Mouse (Mus musculus) gastrocnemius, adult 8-10 months (tissue): ENCODE data around the gene Gm11564. TPM values are rescaled to one million over a fixed set of nuclear protein-coding genes. Genes with fewer than 3 reads are reported as not detected.
"Not testable (repeated sequence)": the region's sequence is repeated elsewhere in the genome, so short reads cannot be mapped to it uniquely, and the experiment has no call there.

ENCODE experiments used
- DNase-seq, 2 experiments: peaks; one replicate each; pipeline ENCODE4 v3.0.0; 2022; ENCODE audit warnings: low spot score in 2 of 2
- total RNA-seq, 4 experiments: library from RNA; stranded (reverse); gene quantifications; 2 replicates each; pipeline ENCODE4 v1.2.4; 2022

The Gm11564 gene
- not detected for total RNA-seq

- DNase-seq = not testable (repeated sequence)
These were observed at the start of gene Gm11564 for GRCm38 (mm10) chr11:99815566-99815965. Gm11564 (minus strand) TSS chr11:99815666.

- not testable (repeated sequence) for DNase-seq
These were observed 48.7 kb upstream of the Gm11564 start, which contains the start of gene Gm11559 for GRCm38 (mm10) chr11:99864176-99864575. Gm11559 (plus strand) TSS chr11:99864476.

DNA sequence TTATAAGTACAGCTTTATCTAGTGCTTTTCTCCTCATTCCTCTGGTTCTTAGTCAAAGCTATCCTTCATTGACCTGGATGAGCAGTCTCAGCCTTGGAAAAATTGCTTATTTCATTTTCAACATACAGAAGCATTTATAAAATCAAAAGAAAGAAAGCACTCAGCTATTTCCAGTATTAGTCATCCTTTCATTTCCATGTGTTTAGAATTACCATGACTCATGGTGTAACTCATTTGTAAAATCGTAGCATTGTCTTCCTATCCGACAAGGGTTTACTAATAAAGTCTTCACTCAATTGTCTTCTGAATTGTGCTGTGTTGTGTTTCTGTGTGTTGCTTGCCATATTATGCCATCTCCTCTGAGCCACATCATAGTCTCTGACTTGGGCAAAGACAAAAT, 43.3 kb upstream of the Gm11564 start:
- no peak for DNase-seq

DNA sequence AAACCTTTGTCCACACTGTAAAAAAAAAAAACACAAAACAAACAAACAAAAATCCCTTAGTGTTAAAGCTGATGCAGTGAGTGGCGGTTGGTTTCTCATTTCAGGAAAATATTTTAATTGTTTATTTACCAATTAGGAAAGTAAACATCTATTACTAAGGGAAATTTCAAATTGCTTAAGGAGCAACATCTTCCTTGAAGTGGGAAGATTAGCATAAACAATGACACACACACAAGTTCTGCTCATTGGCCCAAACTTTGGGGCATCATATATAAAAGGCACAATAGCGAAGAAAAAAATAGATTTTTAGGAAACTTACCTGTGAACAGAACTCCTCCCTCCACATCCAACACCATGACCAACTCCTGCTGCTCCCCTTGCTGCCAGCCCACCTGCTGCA, 42.2 kb upstream of the Gm11564 start, which contains the start of gene Gm11568:
Gene Gm11568 (plus strand): TSS at position 301 of the 400 bp plus-strand sequence.
- DNase-seq = no peak

GRCm38 (mm10) chr11:99854121-99854520, 38.7 kb upstream of the Gm11564 start:
- DNase-seq = no peak

GRCm38 (mm10) chr11:99851508-99851907, 36.0 kb upstream of the Gm11564 start, which contains the start of gene Krtap4-16:
Krtap4-16 (minus strand) TSS chr11:99851608.
- no peak for DNase-seq

DNA sequence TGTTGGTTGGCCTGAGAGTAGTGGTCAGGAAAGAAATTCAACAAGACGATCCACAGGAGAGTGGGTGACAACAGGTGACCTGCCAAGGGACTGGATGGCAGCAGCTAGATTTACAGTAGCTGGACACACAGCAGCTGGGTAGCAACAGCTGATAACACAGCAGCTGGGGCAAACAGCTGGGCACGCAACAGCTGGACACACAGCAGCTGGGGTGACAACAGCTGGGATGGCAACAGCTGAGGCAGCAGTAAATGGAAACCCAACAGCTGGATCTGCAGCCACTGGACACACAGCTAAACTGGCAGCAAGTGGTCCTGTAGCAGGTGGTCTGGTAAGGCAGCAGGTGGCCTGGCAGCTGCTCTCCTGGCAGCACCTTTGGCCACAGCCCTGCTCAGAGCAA, 31.3 kb upstream of the Gm11564 start:
- no peak for DNase-seq

- DNase-seq = no peak
These were observed 26.7 kb upstream of the Gm11564 start for GRCm38 (mm10) chr11:99842185-99842584.

GRCm38 (mm10) chr11:99837966-99838365, 22.5 kb upstream of the Gm11564 start, which contains the start of gene 2300003K06Rik:
2300003K06Rik (minus strand) TSS chr11:99838066.
- no peak for DNase-seq

DNA sequence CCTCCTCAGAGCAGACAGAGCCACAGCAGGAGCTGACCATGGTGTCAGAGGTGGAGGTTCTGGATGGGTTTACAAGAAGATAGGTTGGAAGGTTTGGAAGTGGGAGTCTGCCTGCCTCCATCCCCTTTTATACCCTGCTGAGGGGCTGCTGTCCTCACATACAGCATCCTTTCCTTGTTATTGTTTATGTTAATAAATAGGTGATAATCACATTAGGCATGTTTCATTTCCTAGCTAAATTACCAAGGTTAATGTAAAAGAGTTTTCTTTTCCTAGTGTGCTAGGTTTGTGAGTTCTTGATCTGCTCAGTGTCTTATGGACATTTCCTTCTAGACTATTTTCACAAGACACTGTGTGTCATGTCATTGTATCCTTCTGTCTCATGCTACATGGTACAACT, 5.7 kb downstream of the Gm11564 start, which contains the start of gene Krtap4-13:
Gene Krtap4-13 (minus strand): TSS at position 101 of the 400 bp plus-strand sequence.
- DNase-seq = not testable (repeated sequence)

GRCm38 (mm10) chr11:99804346-99804745, 11.1 kb downstream of the Gm11564 start, which contains the start of gene Gm11554:
Gm11554 (minus strand) TSS chr11:99804446.
- DNase-seq = not testable (repeated sequence)

GRCm38 (mm10) chr11:99798832-99799231, 16.6 kb downstream of the Gm11564 start, which contains the start of gene Gm11569:
Gm11569 (minus strand) TSS chr11:99798932.
- DNase-seq = not testable (repeated sequence)

DNA sequence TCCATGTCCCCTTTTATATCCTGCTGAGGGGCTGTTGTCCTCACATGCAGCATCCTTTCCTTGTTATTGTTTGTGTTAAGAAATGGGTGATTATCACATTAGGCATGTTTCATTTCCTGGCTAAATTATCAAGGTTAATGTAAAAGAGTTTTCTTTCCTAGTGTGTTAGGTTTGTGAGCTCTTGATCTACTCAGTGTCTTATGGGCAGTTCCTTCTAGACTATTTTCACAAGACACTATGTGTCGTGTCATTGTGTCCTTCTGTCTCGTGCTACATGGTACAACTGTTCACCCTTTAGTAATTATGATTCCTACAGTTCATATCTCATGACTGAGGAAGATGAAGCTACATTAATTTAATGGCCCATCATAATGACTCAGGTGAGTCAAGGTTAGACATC, 22.1 kb downstream of the Gm11564 start, which contains the start of gene Gm11596:
Gene Gm11596 (minus strand): TSS at position 101 of the 400 bp plus-strand sequence.
- DNase-seq = no peak

DNA sequence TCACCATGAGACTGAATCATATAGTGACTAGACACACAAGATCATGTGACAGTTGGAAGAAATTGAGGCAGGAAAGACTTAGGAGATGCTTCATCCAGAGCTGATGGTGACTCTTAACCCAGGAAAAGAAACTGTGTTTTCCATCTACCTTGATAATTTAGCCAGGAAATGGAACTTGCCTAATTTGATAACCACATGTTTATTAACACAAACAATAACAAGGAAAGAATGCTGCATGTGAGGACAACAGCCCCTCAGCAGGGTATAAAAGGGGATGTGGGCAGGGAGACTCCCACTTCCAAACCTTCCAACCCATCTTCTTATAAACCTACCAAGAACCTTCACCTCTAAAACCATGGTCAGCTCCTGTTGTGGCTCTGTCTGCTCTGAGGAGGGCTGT, 30.6 kb downstream of the Gm11564 start, which contains the start of gene Krtap4-9:
Gene Krtap4-9 (plus strand): TSS at position 301 of the 400 bp plus-strand sequence.
- DNase-seq = not testable (repeated sequence)

- DNase-seq = no peak
These were observed 34.9 kb downstream of the Gm11564 start, which contains the start of gene Krtap4-8 for GRCm38 (mm10) chr11:99780604-99781003. Krtap4-8 (minus strand) TSS chr11:99780704.

DNA sequence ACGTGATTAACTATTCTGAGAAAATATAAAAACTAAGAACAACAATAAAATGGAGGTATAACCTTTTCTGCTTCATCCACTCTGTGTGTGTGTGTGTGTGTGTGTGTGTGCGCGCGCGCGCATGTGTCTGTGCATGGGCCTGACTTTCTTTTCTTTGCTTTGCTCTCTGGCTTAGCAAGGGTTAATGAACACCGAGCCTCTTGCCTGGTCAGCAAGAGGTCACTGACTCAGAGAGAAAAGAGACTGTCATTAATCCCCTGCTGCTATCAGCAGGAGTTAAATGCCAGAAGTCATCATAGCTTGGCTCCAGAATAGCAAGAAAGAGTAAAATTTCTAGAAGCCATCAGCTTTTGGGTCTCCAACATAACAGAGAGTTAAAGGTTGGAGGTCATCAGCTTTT, 37.1 kb downstream of the Gm11564 start:
- no peak for DNase-seq

DNA sequence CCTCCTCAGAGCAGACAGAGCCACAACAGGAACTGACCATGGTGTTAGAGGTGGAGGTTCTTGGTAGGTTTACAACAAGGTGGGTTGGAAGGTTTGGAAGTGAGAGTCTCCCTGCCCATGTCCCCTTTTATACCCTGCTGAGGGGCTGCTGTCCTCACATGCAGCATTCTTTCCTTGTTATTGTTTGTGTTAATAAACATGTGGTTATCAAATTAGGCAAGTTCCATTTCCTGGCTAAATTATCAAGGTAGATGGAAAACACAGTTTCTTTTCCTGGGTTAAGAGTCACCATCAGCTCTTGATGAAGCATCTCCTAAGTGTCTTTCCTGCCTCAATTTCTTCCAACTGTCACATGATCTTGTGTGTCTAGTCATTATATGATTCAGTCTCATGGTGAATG, 42.7 kb downstream of the Gm11564 start, which contains the start of gene Gm11595:
Gene Gm11595 (minus strand): TSS at position 101 of the 400 bp plus-strand sequence.
- not testable (repeated sequence) for DNase-seq

DNA sequence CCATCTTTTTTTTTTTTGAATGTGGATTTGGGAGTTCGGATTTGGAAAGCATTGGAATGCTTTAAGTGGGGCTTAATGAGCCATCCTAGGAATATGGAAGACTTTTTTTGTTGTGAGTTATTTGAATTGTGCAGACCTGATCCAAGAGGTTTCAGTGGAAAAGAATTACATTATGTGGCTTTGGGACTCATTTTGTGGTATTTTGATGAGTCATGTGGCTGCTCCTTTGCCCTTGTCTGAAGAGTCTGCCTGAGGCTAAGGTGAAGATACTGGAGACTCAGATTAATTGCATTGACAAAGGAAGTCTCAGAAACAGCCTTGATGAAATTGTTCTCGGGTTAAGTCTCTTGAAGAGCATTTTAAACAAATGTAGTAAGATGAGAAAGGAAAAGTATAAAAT, 47.1 kb downstream of the Gm11564 start:
- DNase-seq = no peak

Other genes with a start within 250 kb of the Gm11564 start
- gene Krtap3-1, start 249.0 kb downstream of the Gm11564 start, total RNA-seq = not detected
- not detected for gene Krtap1-5, start 234.7 kb downstream of the Gm11564 start, total RNA-seq
- gene Krtap1-4, start 232.0 kb downstream of the Gm11564 start, total RNA-seq = not detected
- not detected for gene Krtap1-3, start 224.3 kb downstream of the Gm11564 start, total RNA-seq
- gene Krtap9-3, start 217.6 kb downstream of the Gm11564 start, total RNA-seq = not detected
- not detected for gene Gm11938, start 212.4 kb downstream of the Gm11564 start, total RNA-seq
- gene Gm11937, start 205.5 kb downstream of the Gm11564 start, total RNA-seq = not detected
- not detected for gene Krtap2-4, start 200.8 kb downstream of the Gm11564 start, total RNA-seq
- not detected for gene Gm11562, start 195.2 kb downstream of the Gm11564 start, total RNA-seq
- not detected for gene Krtap4-1, start 187.4 kb downstream of the Gm11564 start, total RNA-seq
- gene Krtap4-2, start 180.6 kb downstream of the Gm11564 start, total RNA-seq = not detected
- gene Krtap4-7, start 171.6 kb downstream of the Gm11564 start, total RNA-seq = not detected
- gene Gm11555, start 165.4 kb downstream of the Gm11564 start, total RNA-seq = not detected
- gene Gm11563, start 156.7 kb downstream of the Gm11564 start, total RNA-seq = not detected
- not detected for gene Krtap4-6, start 149.7 kb downstream of the Gm11564 start, total RNA-seq
- not detected for gene Gm14190, start 124.9 kb downstream of the Gm11564 start, total RNA-seq
- gene Gm14180, start 81.4 kb downstream of the Gm11564 start, total RNA-seq = not detected
- not detected for gene Gm11595, start 42.8 kb downstream of the Gm11564 start, total RNA-seq
- not detected for gene Krtap4-8, start 35.0 kb downstream of the Gm11564 start, total RNA-seq
- gene Krtap4-9, start 30.5 kb downstream of the Gm11564 start, total RNA-seq = not detected
- gene Gm11596, start 22.2 kb downstream of the Gm11564 start, total RNA-seq = not detected
- gene Gm11569, start 16.7 kb downstream of the Gm11564 start, total RNA-seq = not detected
- not detected for gene Gm11554, start 11.2 kb downstream of the Gm11564 start, total RNA-seq
- not detected for gene Krtap4-13, start 5.8 kb downstream of the Gm11564 start, total RNA-seq
- gene 2300003K06Rik, start 22.4 kb upstream of the Gm11564 start, total RNA-seq = not detected
- not detected for gene Krtap4-16, start 35.9 kb upstream of the Gm11564 start, total RNA-seq
- gene Gm11568, start 42.3 kb upstream of the Gm11564 start, total RNA-seq = not detected
- gene Gm11559, start 48.8 kb upstream of the Gm11564 start, total RNA-seq = not detected
- not detected for gene Krtap9-1, start 57.7 kb upstream of the Gm11564 start, total RNA-seq
- gene Gm11567, start 63.5 kb upstream of the Gm11564 start, total RNA-seq = not detected
- gene Krtap31-1, start 92.3 kb upstream of the Gm11564 start, total RNA-seq = not detected
- not detected for gene Gm11565, start 99.1 kb upstream of the Gm11564 start, total RNA-seq
- gene Krtap31-2, start 120.6 kb upstream of the Gm11564 start, total RNA-seq = not detected
- not detected for gene Krtap9-5, start 132.8 kb upstream of the Gm11564 start, total RNA-seq
- gene Krtap29-1, start 163.4 kb upstream of the Gm11564 start, total RNA-seq = not detected
- gene Krtap16-1, start 170.9 kb upstream of the Gm11564 start, total RNA-seq = not detected
- not detected for gene Krtap17-1, start 178.3 kb upstream of the Gm11564 start, total RNA-seq
- not detected for gene Krt33a, start 200.5 kb upstream of the Gm11564 start, total RNA-seq
- not detected for gene Krt33b, start 214.2 kb upstream of the Gm11564 start, total RNA-seq
- not detected for gene Krt34, start 225.9 kb upstream of the Gm11564 start, total RNA-seq
- gene Krt31, start 234.9 kb upstream of the Gm11564 start, total RNA-seq = not detected